Mouse (Mus musculus) G1E (cell line): Measurements from ENCODE around the gene Entr1. TPM values are rescaled to one million over a fixed set of nuclear protein-coding genes. Genes with fewer than 3 reads are reported as not detected.

Experiments used
- ATAC-seq: 2 replicates; pipeline ENCODE4 v1.8.0; 2016; ENCODE audit warnings: mild to moderate bottlenecking; ENCODE audit not compliant: insufficient number of reproducible peaks, poor library complexity, low FRiP score, severe bottlenecking; ENCODE audit errors: extremely low read depth
- DNase-seq: peaks from one replicate; pipeline ENCODE4 v3.0.0; 2012; ENCODE audit warnings: low spot score
- H3K27me3 ChIP-seq: 2 replicates; pipeline ENCODE4 v1.6.1; 2012; ENCODE audit warnings: mild to moderate bottlenecking, low read length, inconsistent platforms; ENCODE audit not compliant: insufficient read depth
- H3K36me3 ChIP-seq: replicated peaks from 2 replicates; pipeline ENCODE3; 2012; ENCODE audit warnings: mild to moderate bottlenecking, inconsistent platforms
- H3K4me1 ChIP-seq: 2 replicates; pipeline ENCODE4 v1.6.1; 2012; ENCODE audit warnings: low read depth, low read length, inconsistent platforms, mixed read lengths; ENCODE audit not compliant: insufficient read depth
- H3K4me3 ChIP-seq: 2 replicates; pipeline ENCODE4 v1.5.1; 2012; ENCODE audit warnings: low read depth, mild to moderate bottlenecking, inconsistent platforms, low read length, moderate library complexity, mixed read lengths
- H3K9me3 ChIP-seq: replicated peaks from 2 replicates; pipeline ENCODE4 v1.6.1; 2012; ENCODE audit warnings: inconsistent platforms
- CTCF ChIP-seq: IDR thresholded peaks from 2 replicates; pipeline ENCODE4 v1.5.1; 2012; ENCODE audit warnings: low read depth, low read length, inconsistent platforms, mixed read lengths
- GATA1 ChIP-seq: IDR thresholded peaks from 2 replicates; pipeline ENCODE4 v1.6.1; 2012; ENCODE audit warnings: borderline replicate concordance, low read length, inconsistent platforms, mixed read lengths
- GATA2 ChIP-seq: IDR thresholded peaks from 2 replicates; pipeline ENCODE4 v1.6.1; 2012; ENCODE audit warnings: low read depth, low read length, inconsistent platforms, borderline replicate concordance
- POLR2AphosphoS5 ChIP-seq: IDR thresholded peaks from 2 replicates; pipeline ENCODE4 v1.6.1; 2012; ENCODE audit warnings: low read depth, low read length, inconsistent platforms; ENCODE audit not compliant: insufficient replicate concordance
- TAL1 ChIP-seq: conservative IDR thresholded peaks from 2 replicates; pipeline ENCODE4 v1.6.1; 2012; ENCODE audit warnings: low read depth, low read length, inconsistent platforms, mixed read lengths
- polyA plus RNA-seq: library from polyadenylated mRNA; stranded (reverse); fragments of >175 nt; gene quantifications from 2 replicates; pipeline ENCODE4 v1.2.3, GENCODE M21; 2012
- total RNA-seq, 2 experiments: library from RNA; stranded (forward) in 1 of 2; stranded (reverse) in 1 of 2; fragments of 200-1000 nt in 1 of 2; fragments of >200 nt in 1 of 2; fragmentation: Nextera tagmentation in 1 of 2; gene quantifications; 2 replicates each; pipeline ENCODE4 v1.2.3; 2014 to 2017

The Entr1 gene
- total RNA-seq (2014; fragmentation: Nextera tagmentation) (56.5 and 69.8 TPM in 2 replicates), total RNA-seq (2017) (58.2 and 63.7 TPM in 2 replicates), polyA plus RNA-seq (68.2 and 71.5 TPM in 2 replicates)

- DNase-seq (peak; percentile 93), ATAC-seq (peak; percentile 40)
- H3K4me3 ChIP-seq = peak within 1 kb of the TSS; percentile 87
- no peaks in the 10 kb centered on the region for H3K9me3 ChIP-seq
- TF ChIP-seq POLR2AphosphoS5 (no peak), TAL1 (no peak), GATA1 (no peak)
- peaks cover 78% of the 10 kb centered on the region for H3K36me3 ChIP-seq
- peaks cover 56% of the 10 kb centered on the region for H3K4me1 ChIP-seq
- no peaks in the 10 kb centered on the region for H3K27me3 ChIP-seq
Measured at GRCm38 (mm10) chr2:26389154-26389690, at the start of gene Entr1, which contains the start of gene Pmpca. Gene Entr1, minus strand, starts transcription at chr2:26389316. Gene Pmpca, plus strand, starts transcription at chr2:26389339.

GRCm38 (mm10) chr2:26438373-26438772 lies 49.3 kb upstream of the Entr1 start:
- no peaks in the 10 kb centered on the region for H3K9me3 ChIP-seq
- no peaks in the 10 kb centered on the region for H3K27me3 ChIP-seq
- no peak for ATAC-seq
- peaks cover 84% of the 10 kb centered on the region for H3K36me3 ChIP-seq
- H3K4me3 ChIP-seq = no peak overlapping the region
- peaks cover 39% of the 10 kb centered on the region for H3K4me1 ChIP-seq
- TF ChIP-seq POLR2AphosphoS5 = no peak
- no peak for TF ChIP-seq TAL1
- no peak for TF ChIP-seq CTCF
- TF ChIP-seq GATA1 = no peak
- TF ChIP-seq GATA2 = no peak
- DNase-seq = no peak

GRCm38 (mm10) chr2:26437221-26437620 lies 48.1 kb upstream of the Entr1 start:
- H3K4me3 ChIP-seq = no peak overlapping the region
- no peaks in the 10 kb centered on the region for H3K27me3 ChIP-seq
- ATAC-seq (no peak), DNase-seq (no peak)
- peaks cover 32% of the 10 kb centered on the region for H3K4me1 ChIP-seq
- H3K9me3 ChIP-seq = no peaks in the 10 kb centered on the region
- peaks cover 94% of the 10 kb centered on the region for H3K36me3 ChIP-seq
- no peak for TF ChIP-seq TAL1
- TF ChIP-seq GATA2 = no peak
- no peak for TF ChIP-seq GATA1
- TF ChIP-seq CTCF = no peak
- TF ChIP-seq POLR2AphosphoS5 = no peak

GRCm38 (mm10) chr2:26434791-26435572 lies 45.9 kb upstream of the Entr1 start:
- Histone ChIP-seq H3K36me3 (peaks cover 94% of the 10 kb centered on the region), H3K27me3 (no peaks in the 10 kb centered on the region), H3K4me1 (peaks cover 27% of the 10 kb centered on the region), H3K4me3 (no peak overlapping the region), H3K9me3 (no peaks in the 10 kb centered on the region)
- TF ChIP-seq TAL1 = no peak
- TF ChIP-seq CTCF = no peak
- TF ChIP-seq POLR2AphosphoS5 = no peak
- no peak for TF ChIP-seq GATA2
- TF ChIP-seq GATA1 = no peak
- ATAC-seq (no peak), DNase-seq (no peak)

GRCm38 (mm10) chr2:26429851-26430250 lies 40.7 kb upstream of the Entr1 start:
- no peak for ATAC-seq
- no peak for DNase-seq
- TF ChIP-seq CTCF = no peak
- TF ChIP-seq TAL1 = no peak
- TF ChIP-seq POLR2AphosphoS5 = no peak
- no peak for TF ChIP-seq GATA1
- TF ChIP-seq GATA2 = no peak
- Histone ChIP-seq H3K9me3 (no peaks in the 10 kb centered on the region), H3K36me3 (peaks cover 97% of the 10 kb centered on the region), H3K4me1 (no peaks in the 10 kb centered on the region), H3K27me3 (no peaks in the 10 kb centered on the region), H3K4me3 (no peak overlapping the region)

GRCm38 (mm10) chr2:26424541-26424940 lies 35.4 kb upstream of the Entr1 start:
- Histone ChIP-seq H3K4me1 (no peaks in the 10 kb centered on the region), H3K36me3 (peaks cover 98% of the 10 kb centered on the region), H3K27me3 (no peaks in the 10 kb centered on the region), H3K4me3 (no peak overlapping the region), H3K9me3 (no peaks in the 10 kb centered on the region)
- ATAC-seq = no peak
- TF ChIP-seq TAL1 = no peak
- TF ChIP-seq POLR2AphosphoS5 = no peak
- TF ChIP-seq GATA2 = no peak
- TF ChIP-seq GATA1 = no peak
- no peak for TF ChIP-seq CTCF
- DNase-seq = no peak
